Mouse (Mus musculus) thymus, adult 2 months (tissue): ENCODE results near the gene Pttg1ip.

Experiments
- CTCF ChIP-seq: fragments of 200-500 bp; IDR thresholded peaks from 2 replicates; pipeline ENCODE4 v1.5.1; 2012; ENCODE audit warnings: mild to moderate bottlenecking, control low read depth, low read length, moderate library complexity, borderline replicate concordance; ENCODE audit not compliant: control insufficient read depth, poor library complexity, insufficient read depth; ENCODE audit errors: extremely low read depth
- POLR2A ChIP-seq: fragments of 200-500 bp; IDR thresholded peaks from 2 replicates; pipeline ENCODE4 v1.6.1; 2012; ENCODE audit warnings: mild to moderate bottlenecking, low read length, control low read depth, moderate library complexity; ENCODE audit not compliant: control insufficient read depth, poor library complexity, insufficient read depth; ENCODE audit errors: extremely low read depth

- TF ChIP-seq CTCF, result no peak
- TF ChIP-seq POLR2A, result no peak
Observed at GRCm38 (mm10) chr10:77626591-77626990, 45.1 kb downstream of the Pttg1ip start.
